Mouse (Mus musculus): Measurements from ENCODE around the gene AC141477.1. TPM values are rescaled to one million over a fixed set of nuclear protein-coding genes. Genes with fewer than 3 reads are reported as not detected.
A peak's percentile ranks its signal among the peaks of the same experiment; 100 is the strongest.

The AC141477.1 gene
- polyA plus RNA-seq, 1 experiment from 2014 or later: 1.5 TPM

- H3K36me3 ChIP-seq (ENCODE audit: control insufficient read depth, insufficient read depth, low read length): no peaks in the 10 kb centered on the region
- H3K9ac ChIP-seq (ENCODE audit: low read length): no peak within 1 kb of the TSS
- DNase-seq (ENCODE audit: low spot score): no peak
- no peaks in the 10 kb centered on the region for H3K9me3 ChIP-seq (ENCODE audit: control insufficient read depth, low read length)
- no peak within 1 kb of the TSS for H3K4me2 ChIP-seq (replicated peaks; ENCODE audit: low read depth)
- 0 out of 2 replicates have a peak, but pooled peaks cover 2% of the 10 kb centered on the region for H3K4me1 ChIP-seq (replicated peaks; ENCODE audit: control insufficient read depth, insufficient read depth)
- no peak for ATAC-seq (ENCODE audit: low FRiP score, low TSS enrichment)
- no peak within 1 kb of the TSS for H3K4me3 ChIP-seq (ENCODE audit: low read depth, low read length)
- no peak for TF ChIP-seq CTCF (IDR thresholded peaks at IDR 0.05; ENCODE audit: low read depth)
- no peak for TF ChIP-seq EP300 (optimal IDR thresholded peaks at IDR 0.05)
- H3K27me3 ChIP-seq (ENCODE audit: control insufficient read depth, insufficient read depth, low read length): no peaks in the 10 kb centered on the region
- WGBS: 65% methylated on average over 5 of the region's 5 CpGs
- H3K27ac ChIP-seq (replicated peaks): peak within 1 kb of the TSS; percentile 40; the same call in 1 of the 2 replicates
Observed at GRCm38 (mm10) chr10:76448851-76449250, 8.6 kb upstream of the AC141477.1 start, which contains the start of gene 2610028H24Rik. TSS of gene 2610028H24Rik (plus strand) at chr10:76449081.

- H3K27ac ChIP-seq (replicated peaks): peak overlapping the region; percentile 40; the same call in 1 of the 2 replicates
- H3K36me3 ChIP-seq (ENCODE audit: control insufficient read depth, insufficient read depth, low read length): no peaks in the 10 kb centered on the region
- DNase-seq (ENCODE audit: low spot score): no peak
Observed at GRCm38 (mm10) chr10:76447406-76448229, 7.4 kb upstream of the AC141477.1 start.

GRCm38 (mm10) chr10:76445996-76446681, 5.9 kb upstream of the AC141477.1 start:
- Histone ChIP-seq H3K4me1 (replicated peaks; ENCODE audit: control insufficient read depth, insufficient read depth) (0 out of 2 replicates have a peak, but pooled peaks cover 2% of the 10 kb centered on the region), H3K4me3 (ENCODE audit: low read depth, low read length) (no peak overlapping the region), H3K9ac (ENCODE audit: low read length) (no peak overlapping the region), H3K27ac (replicated peaks) (no peak overlapping the region), H3K36me3 (ENCODE audit: control insufficient read depth, insufficient read depth, low read length) (no peaks in the 10 kb centered on the region), H3K9me3 (ENCODE audit: control insufficient read depth, low read length) (no peaks in the 10 kb centered on the region), H3K4me2 (replicated peaks; ENCODE audit: low read depth) (no peak overlapping the region), H3K27me3 (ENCODE audit: control insufficient read depth, insufficient read depth, low read length) (no peaks in the 10 kb centered on the region)
- 73% methylated on average over 4 of the region's 4 CpGs for WGBS
- no peak for DNase-seq (ENCODE audit: low spot score)
- TF ChIP-seq CTCF (IDR thresholded peaks at IDR 0.05; ENCODE audit: low read depth) (no peak), EP300 (optimal IDR thresholded peaks at IDR 0.05) (no peak)
- no peak for ATAC-seq (ENCODE audit: low FRiP score, low TSS enrichment)

More at GRCm38 (mm10) chr10:76447406-76448229, 7.4 kb upstream of the AC141477.1 start:
- 56% methylated on average over 15 of the region's 15 CpGs for WGBS
- no peak for TF ChIP-seq EP300 (optimal IDR thresholded peaks at IDR 0.05)
- no peak for TF ChIP-seq CTCF (IDR thresholded peaks at IDR 0.05; ENCODE audit: low read depth)
- Histone ChIP-seq H3K9ac (ENCODE audit: low read length) (no peak overlapping the region), H3K4me2 (replicated peaks; ENCODE audit: low read depth) (no peak overlapping the region), H3K4me3 (ENCODE audit: low read depth, low read length) (no peak overlapping the region), H3K9me3 (ENCODE audit: control insufficient read depth, low read length) (no peaks in the 10 kb centered on the region), H3K27me3 (ENCODE audit: control insufficient read depth, insufficient read depth, low read length) (no peaks in the 10 kb centered on the region), H3K4me1 (replicated peaks; ENCODE audit: control insufficient read depth, insufficient read depth) (0 out of 2 replicates have a peak, but pooled peaks cover 2% of the 10 kb centered on the region)
- ATAC-seq (ENCODE audit: low FRiP score, low TSS enrichment): no peak

GRCm38 (mm10) chr10:76442178-76443088, 2.2 kb upstream of the AC141477.1 start, which contains the start of gene Pcnt:
TSS of gene Pcnt (minus strand) at chr10:76442786.
- H3K36me3 ChIP-seq (ENCODE audit: control insufficient read depth, insufficient read depth, low read length): no peaks in the 10 kb centered on the region
- peak within 1 kb of the TSS; percentile 86 for H3K9ac ChIP-seq (ENCODE audit: low read length)
- DNase-seq (ENCODE audit: low spot score) (peak; percentile 98), ATAC-seq (ENCODE audit: low FRiP score, low TSS enrichment) (peak; percentile 99)
- no peaks in the 10 kb centered on the region for H3K9me3 ChIP-seq (ENCODE audit: control insufficient read depth, low read length)
- 0 out of 2 replicates have a peak, but pooled peaks cover 2% of the 10 kb centered on the region for H3K4me1 ChIP-seq (replicated peaks; ENCODE audit: control insufficient read depth, insufficient read depth)
- TF ChIP-seq CTCF (IDR thresholded peaks at IDR 0.05; ENCODE audit: low read depth): peak; percentile 87
- no peak for TF ChIP-seq EP300 (optimal IDR thresholded peaks at IDR 0.05)
- H3K4me3 ChIP-seq (ENCODE audit: low read depth, low read length): peak within 1 kb of the TSS; percentile 89
- no peaks in the 10 kb centered on the region for H3K27me3 ChIP-seq (ENCODE audit: control insufficient read depth, insufficient read depth, low read length)
- under 1% methylated on average over 77 of the region's 78 CpGs for WGBS
- peak within 1 kb of the TSS; percentile 74 for H3K4me2 ChIP-seq (replicated peaks; ENCODE audit: low read depth)
- H3K27ac ChIP-seq (replicated peaks): peak within 1 kb of the TSS; percentile 99
